Mouse (Mus musculus) midbrain, embryonic 13.5 days (tissue): ENCODE measurements at regions not wholly inside any gene's neighbourhood (a gene's known extent, or its start where the extent isn't known, plus 50 kb on each side); places are given as distances from the start of the nearest gene placed in this dataset.

ENCODE experiments used
- ATAC-seq: fragments of 200-750 bp; cut with Nextera tagmentation; 2 replicates; pipeline ENCODE4 v1.8.0; 2017; ENCODE audit warnings: mild to moderate bottlenecking, moderate TSS enrichment, moderate library complexity
- H3K27ac ChIP-seq: fragments of 300-500 bp; sonication (generic); 2 replicates; pipeline ENCODE4 v1.5.1; 2015; ENCODE audit warnings: inconsistent platforms, mild to moderate bottlenecking, moderate library complexity
- H3K27me3 ChIP-seq: fragments of 300-500 bp; sonication (generic); 2 replicates; pipeline ENCODE4 v1.6.1; 2015; ENCODE audit warnings: mild to moderate bottlenecking, inconsistent platforms
- H3K36me3 ChIP-seq: fragments of 300-500 bp; sonication (generic); 2 replicates; pipeline ENCODE4 v1.6.1; 2015; ENCODE audit warnings: mild to moderate bottlenecking, inconsistent platforms
- H3K4me1 ChIP-seq: fragments of 300-500 bp; sonication (generic); replicated peaks from 2 replicates; pipeline ENCODE4 v1.6.1; 2015; ENCODE audit warnings: inconsistent platforms
- H3K4me2 ChIP-seq: fragments of 300-500 bp; sonication (generic); replicated peaks from 2 replicates; pipeline ENCODE4 v1.6.1; 2015; ENCODE audit warnings: moderate library complexity, mild to moderate bottlenecking, inconsistent platforms
- H3K4me3 ChIP-seq: fragments of 300-500 bp; sonication (generic); replicated peaks from 2 replicates; pipeline ENCODE4 v1.5.1; 2015; ENCODE audit warnings: mild to moderate bottlenecking, inconsistent platforms
- H3K9ac ChIP-seq: fragments of 300-500 bp; sonication (generic); replicated peaks from 2 replicates; pipeline ENCODE4 v1.6.1; 2015; ENCODE audit warnings: mild to moderate bottlenecking, inconsistent platforms
- H3K9me3 ChIP-seq: fragments of 300-500 bp; sonication (generic); 2 replicates; pipeline ENCODE4 v1.6.1; 2016; ENCODE audit warnings: mild to moderate bottlenecking, inconsistent platforms
- WGBS: fragments of 180-500 bp; shearing (Covaris S2); methylation state at CpG from one replicate; pipeline ENCODE4 v1.1.7; 2015; 5-methylcytosine and 5-hydroxymethylcytosine counted together

DNA sequence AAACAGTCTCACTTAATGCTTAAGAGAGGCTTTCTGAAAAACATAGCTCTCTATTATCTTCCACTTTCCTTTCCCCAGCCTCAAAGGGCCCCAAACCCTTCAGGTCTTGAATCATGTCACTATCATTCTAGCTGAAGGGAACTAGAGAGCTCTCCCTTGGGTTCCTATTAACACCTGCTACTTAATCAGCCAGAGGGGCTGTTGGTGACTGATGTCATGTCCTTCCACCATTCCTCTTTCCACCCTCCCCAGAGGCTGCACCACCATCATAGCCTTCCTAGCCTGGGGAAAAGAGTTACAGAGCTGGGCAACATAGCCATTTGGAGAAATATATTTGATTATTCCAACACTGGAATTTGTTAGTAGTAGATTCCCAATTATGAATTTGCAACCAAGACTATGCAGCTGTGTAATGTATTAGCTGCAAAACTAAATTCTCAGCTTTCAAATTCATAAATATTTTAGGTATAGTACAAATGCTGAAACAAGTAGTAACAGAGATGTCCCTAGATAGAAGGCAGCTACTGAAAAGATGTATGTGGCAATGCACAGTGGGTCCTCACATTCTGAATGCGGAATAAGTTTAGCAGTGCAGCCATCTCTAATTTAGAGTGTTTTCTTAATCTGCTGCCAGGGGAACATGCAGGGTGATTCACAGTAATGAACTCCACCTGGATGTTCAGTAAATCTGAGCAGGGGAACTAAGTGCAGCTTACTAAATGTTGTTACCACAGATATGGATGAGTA lies 941.5 kb upstream of the Arrdc3 start:
- ATAC-seq: peak; percentile 76

More for the DNA sequence above, 941.5 kb upstream of the Arrdc3 start:
- Histone ChIP-seq H3K27ac (no peak overlapping the region), H3K4me3 (no peak overlapping the region), H3K4me2 (no peak overlapping the region), H3K36me3 (no peaks in the 10 kb centered on the region), H3K9ac (no peak overlapping the region), H3K27me3 (no peaks in the 10 kb centered on the region), H3K4me1 (no peaks in the 10 kb centered on the region), H3K9me3 (no peaks in the 10 kb centered on the region)
- 77% methylated on average over 1 of the region's 1 CpGs for WGBS
